Mouse (Mus musculus): ENCODE results near the gene Prdm11. TPM values are rescaled to one million over a fixed set of nuclear protein-coding genes. Genes with fewer than 3 reads are reported as not detected.
A peak's percentile ranks its signal among the peaks of the same experiment; 100 is the strongest.

Prdm11 gene
- total RNA-seq (2014; rRNA removed) = 7.8 and 7.9 TPM in 2 replicates
- polyA plus RNA-seq (2015; fragmentation: Nextera tagmentation; extraction: Ambion mirVana) = 1.5 and 1.9 TPM in 2 replicates

- H3K4me1 ChIP-seq (ENCODE audit: insufficient read depth) = peaks cover 9% of the 10 kb centered on the region
- H3K9ac ChIP-seq = peak within 1 kb of the TSS; percentile 86
- under 1% methylated on average over 75 of the region's 90 CpGs for WGBS
- H3K27ac ChIP-seq (ENCODE audit: low read depth, low read length) = peak within 1 kb of the TSS; percentile 91
- peak; percentile 57 for ATAC-seq
- no peaks in the 10 kb centered on the region for H3K27me3 ChIP-seq (ENCODE audit: insufficient read depth, low read length)
- TF ChIP-seq CTCF (IDR thresholded peaks at IDR 0.05; ENCODE audit: low read depth) = no peak
- H3K36me3 ChIP-seq (ENCODE audit: insufficient read depth) = no peaks in the 10 kb centered on the region
- H3K4me2 ChIP-seq (ENCODE audit: low read depth) = peak within 1 kb of the TSS; percentile 88
- peak; percentile 69 for DNase-seq
- H3K4me3 ChIP-seq (ENCODE audit: low read depth, low read length) = peak within 1 kb of the TSS; percentile 95
- H3K9me3 ChIP-seq (ENCODE audit: low read length) = no peaks in the 10 kb centered on the region
Observed at GRCm38 (mm10) chr2:93045818-93046508, at the start of gene Prdm11. Gene Prdm11, minus strand, starts transcription at chr2:93046167.

GRCm38 (mm10) chr2:93092347-93092746 lies 46.4 kb upstream of the Prdm11 start:
- ATAC-seq (no peak), DNase-seq (no peak)
- no peak overlapping the region for H3K27ac ChIP-seq (ENCODE audit: low read depth, low read length)

GRCm38 (mm10) chr2:93091679-93092078 lies 45.7 kb upstream of the Prdm11 start:
- Histone ChIP-seq H3K9ac (no peak overlapping the region), H3K4me3 (ENCODE audit: low read depth, low read length) (no peak overlapping the region), H3K9me3 (ENCODE audit: low read length) (no peaks in the 10 kb centered on the region), H3K4me1 (ENCODE audit: insufficient read depth) (0 out of 2 replicates have a peak, but pooled peaks cover 4% of the 10 kb centered on the region), H3K36me3 (ENCODE audit: insufficient read depth) (no peaks in the 10 kb centered on the region), H3K27me3 (ENCODE audit: insufficient read depth, low read length) (no peaks in the 10 kb centered on the region), H3K4me2 (ENCODE audit: low read depth) (no peak overlapping the region), H3K27ac (ENCODE audit: low read depth, low read length) (no peak overlapping the region)
- 7% methylated on average over 2 of the region's 2 CpGs for WGBS
- ATAC-seq = peak; percentile 84
- no peak for TF ChIP-seq CTCF (IDR thresholded peaks at IDR 0.05; ENCODE audit: low read depth)
- DNase-seq = peak; percentile 56

More at GRCm38 (mm10) chr2:93092347-93092746, 46.4 kb upstream of the Prdm11 start:
- 73% methylated on average over 2 of the region's 2 CpGs for WGBS
- no peaks in the 10 kb centered on the region for H3K27me3 ChIP-seq (ENCODE audit: insufficient read depth, low read length)
- H3K4me3 ChIP-seq (ENCODE audit: low read depth, low read length) = no peak overlapping the region
- H3K9me3 ChIP-seq (ENCODE audit: low read length) = no peaks in the 10 kb centered on the region
- H3K4me2 ChIP-seq (ENCODE audit: low read depth) = no peak overlapping the region
- no peak for TF ChIP-seq CTCF (IDR thresholded peaks at IDR 0.05; ENCODE audit: low read depth)
- H3K9ac ChIP-seq = no peak overlapping the region
- no peaks in the 10 kb centered on the region for H3K36me3 ChIP-seq (ENCODE audit: insufficient read depth)
- 0 out of 2 replicates have a peak, but pooled peaks cover 4% of the 10 kb centered on the region for H3K4me1 ChIP-seq (ENCODE audit: insufficient read depth)

GRCm38 (mm10) chr2:93089379-93090089 lies 43.6 kb upstream of the Prdm11 start:
- no peak overlapping the region for H3K9ac ChIP-seq
- peak; percentile 3; the same call in 1 of the 2 replicates for ATAC-seq
- H3K27ac ChIP-seq (ENCODE audit: low read depth, low read length) = no peak overlapping the region
- H3K36me3 ChIP-seq (ENCODE audit: insufficient read depth) = no peaks in the 10 kb centered on the region
- H3K4me1 ChIP-seq (ENCODE audit: insufficient read depth) = 0 out of 2 replicates have a peak, but pooled peaks cover 11% of the 10 kb centered on the region
- 49% methylated on average over 7 of the region's 7 CpGs for WGBS
- H3K9me3 ChIP-seq (ENCODE audit: low read length) = no peaks in the 10 kb centered on the region
- TF ChIP-seq CTCF (IDR thresholded peaks at IDR 0.05; ENCODE audit: low read depth) = no peak
- no peaks in the 10 kb centered on the region for H3K27me3 ChIP-seq (ENCODE audit: insufficient read depth, low read length)
- no peak overlapping the region for H3K4me3 ChIP-seq (ENCODE audit: low read depth, low read length)
- no peak overlapping the region for H3K4me2 ChIP-seq (ENCODE audit: low read depth)
- DNase-seq = peak; percentile 26

- TF ChIP-seq CTCF (IDR thresholded peaks at IDR 0.05; ENCODE audit: low read depth) = no peak
- Histone ChIP-seq H3K27ac (ENCODE audit: low read depth, low read length) (no peak overlapping the region), H3K9ac (no peak overlapping the region), H3K9me3 (ENCODE audit: low read length) (no peaks in the 10 kb centered on the region), H3K36me3 (ENCODE audit: insufficient read depth) (no peaks in the 10 kb centered on the region), H3K4me1 (ENCODE audit: insufficient read depth) (0 out of 2 replicates have a peak, but pooled peaks cover 11% of the 10 kb centered on the region), H3K4me3 (ENCODE audit: low read depth, low read length) (no peak overlapping the region), H3K27me3 (ENCODE audit: insufficient read depth, low read length) (no peaks in the 10 kb centered on the region), H3K4me2 (ENCODE audit: low read depth) (no peak overlapping the region)
- no peak for DNase-seq
- 88% methylated on average over 7 of the region's 7 CpGs for WGBS
- ATAC-seq = no peak
Observed at GRCm38 (mm10) chr2:93088006-93088405, 42.0 kb upstream of the Prdm11 start.

- 0 out of 2 replicates have a peak, but pooled peaks cover 11% of the 10 kb centered on the region for H3K4me1 ChIP-seq (ENCODE audit: insufficient read depth)
- no peaks in the 10 kb centered on the region for H3K9me3 ChIP-seq (ENCODE audit: low read length)
- no peak overlapping the region for H3K4me3 ChIP-seq (ENCODE audit: low read depth, low read length)
- H3K9ac ChIP-seq = no peak overlapping the region
- peak; percentile 74 for DNase-seq
- no peaks in the 10 kb centered on the region for H3K36me3 ChIP-seq (ENCODE audit: insufficient read depth)
- H3K27ac ChIP-seq (ENCODE audit: low read depth, low read length) = no peak overlapping the region
- ATAC-seq = peak; percentile 79
- 40% methylated on average over 8 of the region's 8 CpGs for WGBS
- no peaks in the 10 kb centered on the region for H3K27me3 ChIP-seq (ENCODE audit: insufficient read depth, low read length)
- TF ChIP-seq CTCF (IDR thresholded peaks at IDR 0.05; ENCODE audit: low read depth) = no peak
- H3K4me2 ChIP-seq (ENCODE audit: low read depth) = no peak overlapping the region
Observed at GRCm38 (mm10) chr2:93085291-93086027, 39.5 kb upstream of the Prdm11 start.

Measured in forebrain, postnatal 0 days (tissue).